Mouse (Mus musculus) left cerebral cortex, adult 8-10 months (tissue): ENCODE data around the gene Rce1. TPM values are rescaled to one million over a fixed set of nuclear protein-coding genes. Genes with fewer than 3 reads are reported as not detected.
"Not testable (repeated sequence)": the region's sequence is repeated elsewhere in the genome, so short reads cannot be mapped to it uniquely, and the experiment has no call there.

Source experiments
- DNase-seq, 2 experiments: peaks; one replicate each; pipeline ENCODE4 v3.0.0; 2022; ENCODE audit warnings: low spot score in 2 of 2
- total RNA-seq, 4 experiments: library from RNA; stranded (reverse); gene quantifications; 2 replicates each; pipeline ENCODE4 v1.2.4; 2022

The Rce1 gene
- total RNA-seq, 4 experiments from 2014 or later = 24.8 to 27.5 (median 25.1) TPM

DNA sequence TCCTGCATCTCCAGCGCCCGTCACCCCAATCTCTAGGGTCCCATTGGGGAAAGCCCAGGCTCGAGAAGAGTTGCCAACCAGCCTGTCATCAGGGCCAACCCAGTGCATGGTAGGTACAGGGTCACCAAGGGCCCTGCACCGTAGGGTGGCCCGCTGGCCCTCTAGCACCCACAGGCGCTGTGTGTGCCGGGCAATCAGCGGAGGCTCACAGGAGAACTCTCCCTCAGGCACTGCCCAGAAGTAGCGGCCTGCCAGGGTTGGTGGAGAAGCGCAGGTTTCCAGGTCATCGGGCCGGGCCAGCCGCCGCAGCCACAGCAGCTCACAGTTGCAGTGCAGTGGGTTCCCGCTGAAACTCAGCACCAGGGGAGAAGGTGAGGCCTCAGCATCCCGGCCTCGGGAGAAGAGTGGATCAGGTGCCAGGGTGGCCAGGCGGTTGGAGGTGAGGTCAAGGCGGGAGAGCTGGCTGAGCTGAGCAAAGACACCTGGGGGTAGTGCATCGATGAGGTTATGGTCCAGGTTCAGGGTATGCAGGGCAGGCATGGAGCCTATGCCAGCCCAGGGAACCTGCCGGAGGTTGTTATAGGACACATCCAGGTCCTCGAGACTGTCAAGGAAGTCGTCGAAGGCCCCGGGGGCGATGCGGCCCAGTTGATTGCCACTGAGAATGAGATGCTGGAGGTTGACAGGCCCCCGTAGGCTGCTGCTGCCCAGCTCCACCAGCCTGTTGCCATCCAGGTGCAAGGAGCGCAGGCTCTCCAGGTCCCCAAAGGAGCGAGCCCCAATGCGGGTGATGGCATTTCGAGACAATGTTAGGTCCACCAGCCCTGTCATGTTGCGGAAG lies 11.8 kb downstream of the Rce1 start:
- no peak for DNase-seq

DNA sequence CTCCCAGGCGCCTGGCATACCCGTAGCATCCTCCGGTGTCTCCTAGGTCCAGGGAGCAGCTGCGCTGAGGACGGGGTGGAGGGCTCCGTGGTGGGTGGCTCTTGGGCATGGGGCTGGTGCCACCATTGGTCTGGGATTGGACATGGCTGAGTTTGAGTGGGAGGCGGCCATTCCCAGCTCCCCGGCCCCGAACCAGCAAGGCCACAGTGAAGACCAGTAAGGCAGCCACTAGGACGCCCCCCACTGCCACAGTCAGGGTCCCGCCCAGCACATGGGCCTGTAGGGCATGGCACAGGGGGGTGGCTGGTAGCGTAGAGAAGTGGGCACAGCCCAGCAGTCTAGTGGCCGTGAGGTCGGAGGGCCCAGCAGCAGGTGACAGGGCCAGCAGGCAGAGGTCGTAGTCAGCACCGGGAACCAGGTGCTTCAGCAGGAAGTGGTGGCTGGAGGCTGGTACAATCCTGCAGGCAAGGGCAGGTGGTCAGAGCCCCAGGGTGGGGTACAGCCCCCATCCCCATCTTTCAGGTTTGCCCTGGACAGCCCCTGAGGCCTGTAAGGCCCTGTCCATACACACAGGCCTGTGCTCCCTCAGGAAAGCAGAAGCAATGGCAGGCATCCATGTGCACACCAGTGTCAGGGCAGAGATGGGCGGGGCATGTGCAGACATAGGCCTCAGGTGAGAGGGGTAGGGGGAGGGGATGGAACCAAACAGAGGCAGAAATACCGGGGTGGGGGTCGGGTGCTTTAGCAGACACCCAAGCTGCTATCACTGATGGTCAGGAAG lies 13.1 kb downstream of the Rce1 start:
- DNase-seq = no peak

DNA sequence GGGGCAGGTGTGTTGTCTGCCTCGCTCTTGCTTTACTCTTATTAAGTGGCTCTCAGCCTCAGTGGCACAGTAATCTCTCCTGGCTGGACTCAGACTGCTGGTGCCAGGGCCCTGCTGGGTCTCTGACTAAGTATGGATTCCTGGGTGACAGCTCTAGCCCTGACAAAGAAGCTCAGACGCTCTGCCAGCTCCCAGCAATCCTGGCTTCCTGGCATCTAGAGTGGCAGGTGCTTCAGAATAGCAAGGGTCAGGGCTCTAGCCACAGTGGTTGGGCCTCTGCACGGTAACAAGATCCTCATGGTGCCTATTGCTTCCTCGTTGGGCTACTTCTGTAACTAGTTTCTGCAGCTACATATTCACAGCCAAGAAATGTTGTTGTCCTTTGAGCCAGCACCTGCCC lies 15.3 kb downstream of the Rce1 start:
- no peak for DNase-seq

DNA sequence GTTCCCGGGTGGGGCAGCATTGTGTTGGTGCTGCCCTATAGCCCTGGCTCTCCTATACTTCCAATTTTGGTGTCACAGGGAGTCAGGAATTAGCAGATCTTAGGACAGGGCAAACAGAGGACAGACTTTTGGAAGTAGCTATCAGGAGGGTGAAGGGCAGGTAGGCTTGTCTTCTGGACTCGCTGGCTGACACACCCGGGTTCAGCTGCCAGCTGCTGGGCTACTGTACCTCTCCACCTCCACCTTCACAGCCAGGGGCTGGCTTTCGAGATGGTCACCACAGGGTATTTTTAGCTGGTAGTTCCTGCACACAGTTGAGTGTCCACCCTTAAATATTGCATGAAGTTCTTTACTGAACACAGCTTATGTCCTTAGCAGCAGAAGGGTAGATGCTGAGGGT lies 16.9 kb downstream of the Rce1 start:
- no peak for DNase-seq

DNA sequence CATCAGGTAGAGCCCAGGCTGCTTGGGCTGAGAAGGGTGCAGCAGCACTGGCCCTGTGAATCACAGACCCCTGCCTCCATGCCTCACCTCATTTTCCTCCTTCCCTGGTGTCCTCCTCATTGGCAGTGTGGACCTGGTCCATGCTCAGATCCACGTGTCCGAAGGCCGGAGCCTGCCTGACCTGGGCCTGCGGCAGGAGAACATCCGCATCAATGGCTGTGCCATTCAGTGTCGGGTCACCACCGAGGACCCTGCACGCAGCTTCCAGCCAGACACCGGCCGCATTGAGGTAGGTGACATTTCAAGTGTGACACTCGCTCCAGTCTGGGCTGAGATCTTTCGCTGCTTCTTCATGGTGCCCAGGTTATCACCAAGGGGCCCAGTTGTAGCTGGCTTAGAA lies 18.0 kb downstream of the Rce1 start:
- DNase-seq = no peak

DNA sequence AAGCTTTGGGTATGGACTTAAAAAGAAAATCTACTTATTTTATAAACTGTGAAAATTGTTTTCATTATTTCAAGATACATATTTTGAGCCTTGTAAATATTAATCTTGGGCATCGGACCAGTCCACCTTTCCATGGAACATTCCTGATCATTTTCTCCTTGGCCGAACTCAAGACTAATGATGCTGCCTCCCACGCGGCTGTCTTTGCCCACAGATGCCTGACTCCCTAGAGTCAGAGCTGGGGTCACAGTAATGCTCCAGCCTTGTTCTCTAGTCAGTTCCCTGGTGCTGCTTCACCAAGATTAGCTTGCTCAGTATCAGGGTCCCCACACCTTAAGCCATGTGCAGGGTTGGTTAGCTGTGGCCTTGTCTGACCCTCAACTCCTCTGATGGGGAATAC lies 19.8 kb downstream of the Rce1 start:
- no peak for DNase-seq

DNA sequence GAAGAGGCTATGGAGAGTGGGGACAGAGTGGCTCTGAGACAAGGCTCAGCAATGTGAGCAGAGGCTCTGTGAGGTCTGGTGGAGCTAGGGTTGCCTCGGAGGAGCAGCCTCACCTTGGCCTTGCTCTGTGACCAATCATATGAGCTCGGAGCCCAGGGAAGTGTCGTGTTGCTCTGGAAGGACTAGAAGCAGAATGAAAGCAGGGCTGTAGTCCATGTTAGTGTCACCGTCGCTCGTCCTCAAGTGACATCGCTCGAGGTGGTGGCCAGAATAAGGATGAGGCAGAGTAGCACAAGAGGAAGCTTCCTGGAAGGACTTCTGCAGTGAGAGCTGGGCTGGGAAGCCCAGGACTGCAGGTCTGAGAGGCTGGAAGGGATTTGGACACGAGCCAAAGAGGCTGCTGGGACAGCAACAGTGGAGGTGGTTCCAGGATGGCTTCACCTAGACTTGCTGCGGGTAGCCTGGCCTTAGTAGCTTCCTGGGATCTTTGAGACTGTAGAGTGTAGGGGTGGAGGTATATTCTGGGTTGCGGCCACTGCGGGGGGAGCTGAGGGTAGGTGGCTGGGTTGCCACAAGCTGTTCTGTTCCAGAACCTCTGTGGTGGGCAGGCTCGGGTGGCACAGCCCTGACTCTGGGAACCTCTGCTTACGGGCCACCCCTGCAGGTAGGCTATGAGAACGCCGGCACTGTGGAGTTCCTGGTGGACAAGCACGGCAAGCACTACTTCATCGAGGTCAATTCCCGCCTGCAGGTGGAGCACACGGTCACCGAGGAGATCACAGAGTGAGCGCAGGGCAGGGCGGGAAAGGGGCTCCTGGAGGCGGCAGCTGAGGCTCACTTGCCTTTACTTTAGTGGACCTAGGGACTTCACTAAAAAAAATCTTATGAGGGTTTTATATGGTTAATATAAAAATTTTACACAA lies 21.4 kb downstream of the Rce1 start:
- DNase-seq = no peak

DNA sequence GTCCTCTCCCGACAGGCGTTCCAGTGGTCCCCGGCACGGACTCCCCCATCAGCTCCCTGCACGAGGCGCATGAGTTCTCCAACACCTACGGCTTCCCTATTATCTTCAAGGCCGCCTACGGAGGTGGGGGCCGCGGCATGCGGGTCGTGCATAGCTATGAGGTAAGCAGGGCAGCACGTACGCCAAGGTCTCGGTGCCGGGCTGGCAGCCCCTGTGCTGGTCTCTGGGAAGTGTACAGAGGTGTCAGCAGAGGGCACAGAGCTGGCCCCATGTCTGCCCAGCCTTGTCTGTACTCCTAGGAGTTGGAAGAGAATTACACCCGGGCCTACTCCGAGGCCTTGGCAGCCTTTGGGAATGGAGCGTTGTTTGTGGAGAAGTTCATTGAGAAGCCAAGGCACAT lies 23.0 kb downstream of the Rce1 start:
- no peak for DNase-seq

DNA sequence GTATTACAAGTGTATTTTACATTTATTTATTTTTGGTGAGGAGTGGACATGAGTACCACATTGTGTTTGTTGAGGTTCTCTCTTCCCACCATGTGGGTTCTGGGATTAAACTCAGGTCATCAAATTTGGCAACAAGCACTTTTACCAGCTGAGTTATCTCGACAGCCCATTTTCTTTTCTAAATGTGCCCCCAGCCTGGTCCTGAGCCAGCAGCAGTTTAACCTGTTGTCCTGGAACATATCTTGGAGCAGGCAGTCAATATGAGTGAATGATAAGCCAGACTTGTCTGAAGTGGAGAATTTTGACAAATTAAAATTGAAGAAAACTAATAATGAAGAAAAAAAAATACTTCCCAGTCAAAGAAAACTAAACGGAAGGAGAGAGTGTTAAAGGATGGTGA lies 29.4 kb downstream of the Rce1 start:
- DNase-seq = no peak

DNA sequence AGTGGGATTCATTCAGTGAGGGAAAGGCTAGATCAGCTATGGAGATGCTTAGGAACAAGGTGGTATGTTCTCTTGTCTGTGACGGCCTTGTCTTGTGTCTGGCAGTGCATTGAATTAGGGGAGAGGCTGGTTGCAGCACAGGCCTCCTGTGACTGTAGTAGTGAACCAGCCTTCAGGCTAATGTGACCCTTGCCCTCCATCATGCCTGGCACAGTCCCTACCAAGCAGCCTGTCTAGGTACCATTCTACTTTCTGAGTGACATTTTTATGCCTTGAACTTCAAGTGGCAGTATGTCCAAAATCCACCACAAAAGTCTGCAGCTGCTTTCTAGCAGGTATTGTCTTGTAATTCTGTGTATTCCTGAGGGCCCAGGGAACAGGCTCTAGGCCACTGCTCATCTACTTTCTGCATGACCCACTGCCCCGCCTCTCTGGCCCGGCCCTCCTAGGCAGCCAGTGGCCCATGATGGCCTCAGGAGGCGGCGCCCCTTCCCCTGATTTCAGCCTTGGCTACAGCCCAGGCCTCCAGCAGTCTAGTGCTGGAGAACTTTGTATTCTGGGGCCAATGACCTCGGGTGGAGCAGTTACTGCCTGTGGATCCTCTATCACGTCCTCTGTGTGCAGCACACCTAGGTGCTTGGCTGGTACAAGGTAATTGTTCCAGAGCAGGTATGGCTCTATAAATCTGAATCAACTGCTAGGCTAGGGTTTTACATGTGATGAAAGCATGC lies 31.5 kb downstream of the Rce1 start:
- DNase-seq = no peak

DNA sequence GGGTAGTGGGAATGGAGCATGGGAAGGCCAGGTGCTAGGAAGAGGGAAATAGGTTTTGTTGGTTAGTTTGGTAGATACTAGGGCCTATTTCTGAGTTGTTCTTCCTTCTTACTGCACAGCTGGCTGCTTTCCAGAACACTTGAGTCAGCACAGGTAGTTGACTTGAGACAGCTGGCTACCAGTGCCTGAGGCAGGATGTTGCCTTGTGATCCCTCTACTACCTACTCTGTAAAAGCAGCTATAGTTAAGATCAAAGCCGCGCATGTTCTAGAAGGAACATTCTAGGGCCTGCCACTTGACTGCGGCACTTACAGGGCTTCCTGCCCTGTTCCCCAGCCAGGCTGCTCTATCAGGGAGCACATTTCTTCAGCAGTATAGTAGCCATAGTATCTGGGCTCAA lies 35.4 kb downstream of the Rce1 start:
- DNase-seq = no peak

DNA sequence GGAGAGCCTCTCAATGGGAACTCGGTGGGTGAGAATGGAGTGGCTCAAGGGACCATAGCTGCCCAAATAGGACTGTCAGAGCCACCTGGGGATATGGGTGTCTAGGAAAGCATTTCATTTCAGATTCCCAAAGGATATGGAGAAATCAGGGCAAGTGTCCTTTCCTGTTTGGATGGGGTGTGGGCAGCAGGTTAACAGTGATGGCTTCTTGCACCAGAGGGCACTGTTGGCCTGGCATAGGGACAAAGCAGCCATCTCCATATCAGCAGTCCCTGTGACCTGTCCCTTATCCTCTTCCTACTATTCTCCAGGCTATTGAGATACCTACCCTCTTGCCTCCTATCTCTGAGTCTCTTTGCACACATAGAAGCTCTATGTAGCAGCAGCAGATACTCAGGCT lies 36.4 kb downstream of the Rce1 start:
- no peak for DNase-seq

DNA sequence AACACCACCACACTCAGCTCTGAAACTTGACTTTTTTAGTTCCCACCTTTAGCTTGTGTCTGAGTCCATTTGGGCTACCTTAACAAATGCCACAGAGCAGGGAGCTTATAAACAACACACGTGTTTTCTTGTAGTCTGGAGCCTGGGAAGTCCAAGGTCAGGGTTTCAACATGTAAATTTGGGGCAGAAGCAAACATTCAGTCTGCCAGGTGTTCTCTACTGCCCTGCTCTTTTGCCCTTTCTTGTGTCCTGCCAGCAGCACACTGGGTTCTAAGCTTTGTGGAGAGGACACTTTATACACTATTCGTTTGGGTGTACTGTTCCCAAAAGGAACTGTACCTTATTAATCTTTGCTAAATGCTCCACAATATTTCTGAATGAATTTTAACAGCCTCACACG lies 37.0 kb downstream of the Rce1 start:
- no peak for DNase-seq

DNA sequence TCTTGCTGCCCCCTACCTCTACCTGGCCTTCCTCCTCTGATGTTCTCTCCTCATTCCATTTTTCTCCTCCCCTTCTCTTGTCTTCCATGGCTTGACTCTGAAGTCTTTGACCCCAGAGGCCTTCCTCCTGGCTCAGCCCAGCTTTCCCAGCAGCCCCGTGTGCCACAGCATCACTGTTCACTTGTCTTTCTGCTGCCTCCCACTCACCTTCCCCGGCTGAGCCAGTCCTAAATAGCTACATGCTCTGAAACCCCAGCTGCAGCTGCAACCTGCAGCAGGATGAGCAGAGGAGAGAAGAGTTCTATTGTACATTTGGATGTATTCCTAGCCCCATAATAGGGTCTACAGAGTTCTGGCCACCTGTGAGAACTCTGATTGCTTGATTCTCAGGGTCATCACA lies 38.0 kb downstream of the Rce1 start:
- DNase-seq = peak in 1 of 2 experiments; percentile 47

DNA sequence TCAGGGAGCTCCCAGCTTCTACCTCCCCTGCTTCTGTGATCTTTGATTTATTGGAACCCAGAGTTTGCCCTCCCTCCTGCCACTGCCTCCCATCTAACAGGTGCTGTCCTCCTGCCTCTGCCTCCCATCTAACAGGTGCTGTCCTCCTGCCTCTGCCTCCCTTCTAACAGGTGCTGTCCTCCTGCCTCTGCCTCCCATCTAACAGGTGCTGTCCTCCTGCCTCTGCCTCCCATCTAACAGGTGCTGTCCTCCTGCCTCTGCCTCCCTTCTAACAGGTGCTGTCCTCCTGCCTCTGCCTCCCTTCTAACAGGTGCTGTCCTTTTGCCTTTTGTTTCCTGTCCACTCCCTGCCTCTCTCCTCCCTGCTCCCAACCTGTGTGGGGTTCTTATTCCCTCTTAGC lies 38.7 kb downstream of the Rce1 start:
- not testable (repeated sequence) for DNase-seq

DNA sequence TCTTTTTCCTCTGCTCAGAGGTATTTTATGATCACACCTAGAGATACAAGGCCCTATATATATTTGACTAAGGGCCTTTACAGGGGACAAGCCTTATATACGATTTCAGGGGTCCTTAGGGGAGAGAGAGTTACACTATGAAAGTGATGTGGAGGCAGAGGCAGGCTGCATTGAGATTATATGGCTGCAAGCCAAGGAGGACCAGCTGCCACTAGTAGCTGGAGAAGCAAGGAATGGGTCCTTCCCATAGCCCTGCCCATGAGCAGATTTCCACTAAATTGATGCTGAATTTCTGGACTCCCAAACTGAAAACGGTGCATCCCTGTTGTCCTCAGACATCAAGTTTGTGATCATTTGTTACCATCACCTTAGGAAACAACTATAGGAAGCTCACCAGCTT lies 41.6 kb downstream of the Rce1 start:
- DNase-seq = no peak

DNA sequence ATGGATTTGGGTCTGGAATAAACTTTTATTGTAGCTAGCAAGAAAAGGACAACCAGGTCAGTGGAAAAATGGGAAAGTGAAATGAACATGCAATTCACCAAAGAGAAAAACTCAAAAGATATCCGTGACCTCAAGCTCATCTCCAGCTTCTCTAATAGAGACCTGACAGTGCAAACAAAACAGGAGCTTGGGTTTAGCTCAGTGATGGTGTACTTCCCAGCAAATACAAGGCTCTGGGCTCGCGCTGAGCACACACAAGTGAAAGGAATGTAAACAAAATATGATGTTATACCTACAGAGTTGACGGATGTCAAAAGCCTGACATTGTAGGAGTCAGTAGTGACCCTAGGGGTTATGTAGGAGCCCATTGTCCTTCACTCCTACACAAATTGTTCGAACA lies 46.1 kb downstream of the Rce1 start:
- DNase-seq = no peak

DNA sequence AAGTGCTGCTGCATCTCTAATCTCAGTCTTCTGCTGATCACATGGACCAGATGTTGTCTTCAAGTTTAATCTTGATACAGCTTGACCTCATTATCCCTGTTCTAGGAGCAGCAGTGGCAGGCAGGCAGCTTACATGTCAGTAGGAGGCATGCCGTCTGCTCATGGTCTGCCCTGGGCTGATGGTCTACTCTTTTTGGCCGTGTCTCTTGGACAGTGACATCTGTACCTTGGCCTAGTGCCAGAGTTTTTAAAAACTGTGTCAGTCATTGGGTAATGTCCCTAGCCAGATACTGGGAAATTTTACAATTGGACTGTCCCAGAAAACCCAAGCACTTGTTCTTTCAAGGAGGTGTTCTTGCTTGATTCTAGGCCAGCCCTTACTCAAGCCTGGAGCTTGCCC lies 46.6 kb downstream of the Rce1 start:
- no peak for DNase-seq

DNA sequence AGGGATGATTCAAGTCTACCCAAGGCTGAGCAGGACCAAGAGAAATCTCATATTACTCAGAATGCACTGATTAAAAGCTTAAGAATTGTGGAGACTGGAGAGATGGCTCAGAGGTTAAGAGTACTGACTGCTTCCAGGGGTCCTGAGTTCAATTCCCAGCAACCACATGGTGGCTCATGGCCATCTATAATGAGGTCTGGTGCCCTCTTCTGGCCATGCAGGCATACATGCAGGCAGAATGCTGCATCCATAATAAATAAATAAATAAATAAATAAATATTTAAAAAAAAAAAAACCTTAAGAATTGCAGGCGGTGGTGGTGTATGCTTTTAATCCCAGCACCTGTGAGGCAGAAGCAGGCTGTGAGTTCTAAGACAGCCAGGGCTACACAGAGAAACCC lies 52.2 kb downstream of the Rce1 start:
- DNase-seq = no peak
